Mouse (Mus musculus): ENCODE results near the gene Fndc1. TPM values are rescaled to one million over a fixed set of nuclear protein-coding genes. Genes with fewer than 3 reads are reported as not detected.

The Fndc1 gene
- 2.5 and 3.0 TPM in 2 replicates for polyA plus RNA-seq (2014; fragmentation: Nextera tagmentation; extraction: Ambion mirVana)

- WGBS = 2% methylated on average over 58 of the region's 60 CpGs
- DNase-seq (ENCODE audit: low spot score) (peak; percentile 81), ATAC-seq (replicated peaks; ENCODE audit: insufficient number of reproducible peaks, low FRiP score, low TSS enrichment, low read depth) (no peak; the same call in 1 of the 2 replicates)
- Histone ChIP-seq H3K27ac (replicated peaks; ENCODE audit: low read depth, low read length) (no peak within 1 kb of the TSS), H3K36me3 (replicated peaks; ENCODE audit: control insufficient read depth, insufficient read depth, low read depth, low read length) (no peaks in the 10 kb centered on the region), H3K4me2 (ENCODE audit: low read depth, low read length) (peak within 1 kb of the TSS; percentile 96), H3K27me3 (ENCODE audit: control insufficient read depth, insufficient read depth, low read length) (peaks cover 5% of the 10 kb centered on the region), H3K9ac (replicated peaks; ENCODE audit: low read length) (peak within 1 kb of the TSS; percentile 62), H3K4me3 (ENCODE audit: low read depth, low read length) (peak within 1 kb of the TSS; percentile 46), H3K4me1 (ENCODE audit: control insufficient read depth, insufficient read depth, low read length) (no peaks in the 10 kb centered on the region; the same call in 1 of the 2 replicates), H3K9me3 (replicated peaks; ENCODE audit: control insufficient read depth, low read length) (no peaks in the 10 kb centered on the region)
These were observed at the start of gene Fndc1 for GRCm38 (mm10) chr17:7826819-7827515. TSS of gene Fndc1 (minus strand) at chr17:7827302.

DNA sequence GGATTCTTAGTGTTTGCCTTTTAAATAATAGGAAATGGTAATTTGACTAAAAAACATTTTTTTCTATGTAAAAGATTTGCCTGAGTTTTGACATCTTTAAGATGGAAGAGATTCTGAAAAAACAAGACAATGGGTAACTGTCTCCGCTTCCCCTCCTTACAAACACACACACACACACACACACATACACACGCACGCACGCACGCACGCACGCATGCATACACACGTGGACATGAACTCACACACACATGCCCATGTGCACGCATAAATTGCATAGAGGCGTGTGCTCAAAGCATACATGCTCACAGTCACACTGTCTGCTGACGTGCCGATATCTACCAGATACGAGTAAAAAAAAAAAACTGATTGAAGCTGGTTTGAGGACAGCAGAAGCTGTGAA lies 49.4 kb upstream of the Fndc1 start:
- Histone ChIP-seq H3K4me3 (ENCODE audit: low read depth, low read length) (no peak overlapping the region), H3K4me1 (ENCODE audit: control insufficient read depth, insufficient read depth, low read length) (no peaks in the 10 kb centered on the region), H3K9ac (replicated peaks; ENCODE audit: low read length) (no peak overlapping the region), H3K36me3 (replicated peaks; ENCODE audit: control insufficient read depth, insufficient read depth, low read depth, low read length) (no peaks in the 10 kb centered on the region), H3K27me3 (ENCODE audit: control insufficient read depth, insufficient read depth, low read length) (no peaks in the 10 kb centered on the region), H3K9me3 (replicated peaks; ENCODE audit: control insufficient read depth, low read length) (no peaks in the 10 kb centered on the region), H3K27ac (replicated peaks; ENCODE audit: low read depth, low read length) (no peak overlapping the region), H3K4me2 (ENCODE audit: low read depth, low read length) (no peak overlapping the region)
- 91% methylated on average over 13 of the region's 13 CpGs for WGBS
- no peak for ATAC-seq (replicated peaks; ENCODE audit: insufficient number of reproducible peaks, low FRiP score, low TSS enrichment, low read depth)
- DNase-seq (ENCODE audit: low spot score) = no peak

DNA sequence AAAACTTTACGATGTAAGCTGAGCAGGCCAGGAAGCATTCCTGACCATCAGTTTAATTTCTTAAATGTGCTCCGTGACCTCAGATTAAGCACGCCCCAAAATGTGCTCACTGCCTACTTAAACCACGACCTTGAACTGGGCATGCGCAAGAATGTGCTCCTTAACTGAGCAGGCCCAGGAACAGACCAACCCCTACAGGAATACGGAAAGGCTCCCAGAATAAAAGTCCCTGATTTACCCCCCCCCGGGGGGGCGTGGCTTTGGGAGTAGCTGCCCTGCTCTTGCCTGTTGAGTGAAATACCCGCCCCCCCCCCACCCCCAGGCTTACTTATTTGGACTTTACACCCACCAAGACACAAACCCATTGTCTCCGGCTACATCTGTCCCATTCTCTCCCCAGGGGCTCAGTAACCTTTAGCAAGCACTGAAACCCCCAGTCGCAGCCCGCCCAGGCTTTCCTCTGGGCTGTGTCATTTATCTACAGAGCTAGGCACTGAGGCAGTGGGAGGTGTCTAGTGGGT lies 48.9 kb upstream of the Fndc1 start:
- no peaks in the 10 kb centered on the region for H3K36me3 ChIP-seq (replicated peaks; ENCODE audit: control insufficient read depth, insufficient read depth, low read depth, low read length)
- no peaks in the 10 kb centered on the region for H3K27me3 ChIP-seq (ENCODE audit: control insufficient read depth, insufficient read depth, low read length)
- ATAC-seq (replicated peaks; ENCODE audit: insufficient number of reproducible peaks, low FRiP score, low TSS enrichment, low read depth) (peak; percentile 62; the same call in 1 of the 2 replicates), DNase-seq (ENCODE audit: low spot score) (peak; percentile 72)
- no peak overlapping the region for H3K4me3 ChIP-seq (ENCODE audit: low read depth, low read length)
- 21% methylated on average over 11 of the region's 12 CpGs for WGBS
- no peaks in the 10 kb centered on the region for H3K4me1 ChIP-seq (ENCODE audit: control insufficient read depth, insufficient read depth, low read length)
- no peak overlapping the region for H3K9ac ChIP-seq (replicated peaks; ENCODE audit: low read length)
- no peak overlapping the region for H3K27ac ChIP-seq (replicated peaks; ENCODE audit: low read depth, low read length)
- no peaks in the 10 kb centered on the region for H3K9me3 ChIP-seq (replicated peaks; ENCODE audit: control insufficient read depth, low read length)
- no peak overlapping the region for H3K4me2 ChIP-seq (ENCODE audit: low read depth, low read length)

GRCm38 (mm10) chr17:7874776-7875531 lies 47.9 kb upstream of the Fndc1 start:
- no peak overlapping the region for H3K27ac ChIP-seq (replicated peaks; ENCODE audit: low read depth, low read length)
- 84% methylated on average over 21 of the region's 21 CpGs for WGBS
- no peak for ATAC-seq (replicated peaks; ENCODE audit: insufficient number of reproducible peaks, low FRiP score, low TSS enrichment, low read depth)

DNA sequence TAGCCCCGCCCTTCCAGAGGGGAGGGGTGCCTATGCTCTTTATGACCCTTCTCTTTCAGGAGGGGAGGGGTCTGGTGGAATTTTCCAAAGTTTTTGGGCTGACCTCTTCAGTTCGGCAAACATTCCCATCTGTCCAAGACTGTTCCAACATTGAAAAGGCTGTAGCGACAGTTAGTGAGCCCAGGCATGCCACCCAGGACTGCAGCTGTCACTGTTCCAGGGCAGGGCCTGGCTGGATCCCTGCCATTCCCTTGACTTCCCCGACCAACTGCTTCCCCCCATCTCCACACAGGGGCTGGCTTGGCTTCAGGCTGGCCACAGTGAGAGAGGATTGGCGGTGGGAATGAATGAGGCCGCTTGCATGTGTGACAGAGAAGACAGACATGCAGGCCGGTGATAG lies 46.3 kb upstream of the Fndc1 start:
- H3K9me3 ChIP-seq (replicated peaks; ENCODE audit: control insufficient read depth, low read length) = no peaks in the 10 kb centered on the region
- H3K27ac ChIP-seq (replicated peaks; ENCODE audit: low read depth, low read length) = no peak overlapping the region
- H3K9ac ChIP-seq (replicated peaks; ENCODE audit: low read length) = no peak overlapping the region
- no peak overlapping the region for H3K4me3 ChIP-seq (ENCODE audit: low read depth, low read length)
- H3K36me3 ChIP-seq (replicated peaks; ENCODE audit: control insufficient read depth, insufficient read depth, low read depth, low read length) = no peaks in the 10 kb centered on the region
- ATAC-seq (replicated peaks; ENCODE audit: insufficient number of reproducible peaks, low FRiP score, low TSS enrichment, low read depth) = no peak
- DNase-seq (ENCODE audit: low spot score) = no peak
- H3K4me2 ChIP-seq (ENCODE audit: low read depth, low read length) = no peak overlapping the region
- no peaks in the 10 kb centered on the region for H3K4me1 ChIP-seq (ENCODE audit: control insufficient read depth, insufficient read depth, low read length)
- 82% methylated on average over 7 of the region's 7 CpGs for WGBS
- H3K27me3 ChIP-seq (ENCODE audit: control insufficient read depth, insufficient read depth, low read length) = no peaks in the 10 kb centered on the region

More at GRCm38 (mm10) chr17:7874776-7875531, 47.9 kb upstream of the Fndc1 start:
- H3K27me3 ChIP-seq (ENCODE audit: control insufficient read depth, insufficient read depth, low read length) = no peaks in the 10 kb centered on the region
- no peaks in the 10 kb centered on the region for H3K4me1 ChIP-seq (ENCODE audit: control insufficient read depth, insufficient read depth, low read length)
- H3K9ac ChIP-seq (replicated peaks; ENCODE audit: low read length) = no peak overlapping the region
- H3K36me3 ChIP-seq (replicated peaks; ENCODE audit: control insufficient read depth, insufficient read depth, low read depth, low read length) = no peaks in the 10 kb centered on the region
- no peak for DNase-seq (ENCODE audit: low spot score)
- H3K4me2 ChIP-seq (ENCODE audit: low read depth, low read length) = no peak overlapping the region
- H3K9me3 ChIP-seq (replicated peaks; ENCODE audit: control insufficient read depth, low read length) = no peaks in the 10 kb centered on the region
- no peak overlapping the region for H3K4me3 ChIP-seq (ENCODE audit: low read depth, low read length)

- no peaks in the 10 kb centered on the region for H3K27me3 ChIP-seq (ENCODE audit: control insufficient read depth, insufficient read depth, low read length)
- WGBS = 81% methylated on average over 10 of the region's 10 CpGs
- no peak overlapping the region for H3K27ac ChIP-seq (replicated peaks; ENCODE audit: low read depth, low read length)
- H3K9ac ChIP-seq (replicated peaks; ENCODE audit: low read length) = no peak overlapping the region
- no peak overlapping the region for H3K4me2 ChIP-seq (ENCODE audit: low read depth, low read length)
- ATAC-seq (replicated peaks; ENCODE audit: insufficient number of reproducible peaks, low FRiP score, low TSS enrichment, low read depth) = no peak
- H3K36me3 ChIP-seq (replicated peaks; ENCODE audit: control insufficient read depth, insufficient read depth, low read depth, low read length) = no peaks in the 10 kb centered on the region
- no peak for DNase-seq (ENCODE audit: low spot score)
- H3K4me1 ChIP-seq (ENCODE audit: control insufficient read depth, insufficient read depth, low read length) = no peaks in the 10 kb centered on the region
- H3K4me3 ChIP-seq (ENCODE audit: low read depth, low read length) = no peak overlapping the region
- no peaks in the 10 kb centered on the region for H3K9me3 ChIP-seq (replicated peaks; ENCODE audit: control insufficient read depth, low read length)
These were observed 44.7 kb upstream of the Fndc1 start for GRCm38 (mm10) chr17:7871800-7872199.

DNA sequence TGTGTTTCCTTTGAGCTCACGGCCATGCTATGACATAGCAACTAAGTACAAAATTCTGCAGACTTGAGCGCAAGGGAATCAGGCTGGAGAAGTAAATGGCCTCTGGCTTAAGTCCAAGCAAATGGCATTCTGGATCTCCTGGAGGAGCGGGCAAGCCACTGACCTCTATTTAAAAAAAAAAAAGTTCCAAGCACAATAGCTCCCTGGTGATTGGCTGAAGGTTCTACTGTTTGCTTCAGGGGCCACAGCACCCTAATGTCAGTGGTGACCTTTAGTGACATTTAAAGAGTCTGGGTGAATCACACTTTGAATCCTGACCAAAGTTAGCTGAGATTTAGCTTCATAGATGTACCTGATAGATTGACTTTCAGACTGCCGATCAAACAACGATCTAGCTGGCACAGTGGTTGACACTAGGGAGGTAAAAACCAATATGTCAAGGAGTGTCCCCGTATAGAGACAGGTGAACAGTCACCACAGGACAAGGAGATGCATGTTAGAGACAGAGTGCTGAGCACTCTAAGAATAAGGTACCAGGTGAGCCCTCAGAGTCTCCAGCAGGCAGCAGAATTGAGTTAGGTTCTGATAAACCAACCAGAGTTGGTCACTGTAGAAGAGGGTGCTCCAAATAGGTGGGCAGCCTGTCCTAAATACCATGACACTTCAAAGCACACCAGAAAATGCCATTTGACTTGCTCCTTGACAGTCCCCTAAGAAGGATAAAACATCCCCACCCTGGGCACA lies 43.9 kb upstream of the Fndc1 start:
- Histone ChIP-seq H3K4me1 (ENCODE audit: control insufficient read depth, insufficient read depth, low read length) (no peaks in the 10 kb centered on the region), H3K9me3 (replicated peaks; ENCODE audit: control insufficient read depth, low read length) (no peaks in the 10 kb centered on the region), H3K4me3 (ENCODE audit: low read depth, low read length) (no peak overlapping the region), H3K9ac (replicated peaks; ENCODE audit: low read length) (no peak overlapping the region), H3K4me2 (ENCODE audit: low read depth, low read length) (no peak overlapping the region), H3K36me3 (replicated peaks; ENCODE audit: control insufficient read depth, insufficient read depth, low read depth, low read length) (no peaks in the 10 kb centered on the region), H3K27ac (replicated peaks; ENCODE audit: low read depth, low read length) (no peak overlapping the region), H3K27me3 (ENCODE audit: control insufficient read depth, insufficient read depth, low read length) (no peaks in the 10 kb centered on the region)
- ATAC-seq (replicated peaks; ENCODE audit: insufficient number of reproducible peaks, low FRiP score, low TSS enrichment, low read depth) (no peak), DNase-seq (ENCODE audit: low spot score) (no peak)
- 85% methylated on average over 6 of the region's 6 CpGs for WGBS

Data from embryonic facial prominence, embryonic 11.5 days (tissue).